Comparison of ENCODE assay signal across 8 mouse cellular contexts in the genomic region with DNA sequence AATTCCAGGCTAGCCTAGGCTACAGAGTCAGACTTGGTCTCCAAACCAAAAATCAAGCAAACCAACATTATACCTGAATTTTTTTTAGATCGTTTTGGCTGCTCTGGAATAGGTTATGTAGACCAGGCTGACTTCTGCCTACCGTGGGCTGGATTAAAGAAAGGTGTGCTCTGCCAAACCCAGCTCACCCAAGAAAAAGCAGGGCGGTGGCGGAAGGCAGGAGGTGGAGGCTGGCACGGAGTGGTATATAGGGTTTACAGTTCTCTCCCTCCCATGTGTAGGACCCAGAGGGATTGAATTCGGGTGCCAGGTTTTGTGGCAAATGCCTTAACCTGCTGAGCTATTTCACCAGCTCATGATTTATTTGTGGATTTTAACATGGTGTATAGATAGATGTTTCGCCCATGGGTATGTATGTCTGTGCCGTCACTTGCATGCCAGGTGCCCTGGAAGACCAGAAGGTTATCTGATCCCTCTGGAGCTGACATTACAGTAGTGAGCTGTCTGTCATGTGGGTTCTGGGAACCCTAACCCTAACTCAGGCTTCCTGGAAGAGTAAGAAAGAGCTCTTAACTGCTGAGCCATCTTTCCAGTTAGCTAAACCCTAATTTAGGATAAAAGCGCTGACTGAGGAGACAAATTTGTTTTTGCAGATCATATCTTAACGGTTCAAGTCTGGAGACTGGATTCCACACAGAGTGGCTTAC. TPM values are rescaled to one million over a fixed set of nuclear protein-coding genes. Genes with fewer than 3 reads are reported as not detected.
DNase-seq lines count a peak whose midpoint lies in the region; ATAC-seq lines count a peak whose summit lies in the region.

Gene Exoc7 (minus strand): TSS at position 215 of the 707 bp plus-strand sequence.

- intact Hi-C loops in left cerebral cortex, postnatal 36 days (cut with DNase I) = loop anchor here (5.0 kb wide), 1 partner anchor 35 kb away; the partner anchor contains the start of gene Srp68

- H3K27ac ChIP-seq in embryonic facial prominence, embryonic 13.5 days = 0 out of 2 replicates have a peak within 1 kb of the TSS, but pooled peaks have one; percentile 28
- peak within 1 kb of the TSS; percentile 64 for H3K27ac ChIP-seq in heart, embryonic 15.5 days
- H3K27ac ChIP-seq in neural tube, embryonic 12.5 days = no peak within 1 kb of the TSS

- no peaks in the 10 kb centered on the region for H3K9me3 ChIP-seq in embryonic facial prominence, embryonic 13.5 days
- H3K9me3 ChIP-seq in heart, embryonic 15.5 days (replicated peaks) = no peaks in the 10 kb centered on the region
- no peaks in the 10 kb centered on the region for H3K9me3 ChIP-seq in neural tube, embryonic 12.5 days

- WGBS in embryonic facial prominence, embryonic 13.5 days = 76% methylated on average over 10 of the region's 10 CpGs
- 77% methylated on average over 10 of the region's 10 CpGs for WGBS in heart, embryonic 15.5 days
- 82% methylated on average over 10 of the region's 10 CpGs for WGBS in neural tube, embryonic 12.5 days

- peaks cover 30% of the 10 kb centered on the region for H3K36me3 ChIP-seq in embryonic facial prominence, embryonic 13.5 days
- peaks cover 31% of the 10 kb centered on the region for H3K36me3 ChIP-seq in heart, embryonic 15.5 days
- H3K36me3 ChIP-seq in neural tube, embryonic 12.5 days = peaks cover 27% of the 10 kb centered on the region

- H3K27me3 ChIP-seq in embryonic facial prominence, embryonic 13.5 days = 0 out of 2 replicates have a peak, but pooled peaks cover 3% of the 10 kb centered on the region
- H3K27me3 ChIP-seq in heart, embryonic 15.5 days = no peaks in the 10 kb centered on the region
- H3K27me3 ChIP-seq in neural tube, embryonic 12.5 days (replicated peaks) = 0 out of 2 replicates have a peak, but pooled peaks cover 4% of the 10 kb centered on the region

- peak within 1 kb of the TSS; percentile 86 for H3K4me3 ChIP-seq in embryonic facial prominence, embryonic 13.5 days
- H3K4me3 ChIP-seq in heart, embryonic 15.5 days = peak within 1 kb of the TSS; percentile 75
- H3K4me3 ChIP-seq in neural tube, embryonic 12.5 days = peak within 1 kb of the TSS; percentile 57

- H3K9ac ChIP-seq in embryonic facial prominence, embryonic 13.5 days = peak within 1 kb of the TSS; percentile 88
- peak within 1 kb of the TSS; percentile 77 for H3K9ac ChIP-seq in heart, embryonic 15.5 days
- H3K9ac ChIP-seq in neural tube, embryonic 12.5 days = peak within 1 kb of the TSS; percentile 75

- peak within 1 kb of the TSS; percentile 91 for H3K4me2 ChIP-seq in embryonic facial prominence, embryonic 13.5 days
- peak within 1 kb of the TSS; percentile 87 for H3K4me2 ChIP-seq in heart, embryonic 15.5 days
- H3K4me2 ChIP-seq in neural tube, embryonic 12.5 days (replicated peaks) = peak within 1 kb of the TSS; percentile 88

- H3K4me1 ChIP-seq in embryonic facial prominence, embryonic 13.5 days = peaks cover 11% of the 10 kb centered on the region
- peaks cover 6% of the 10 kb centered on the region for H3K4me1 ChIP-seq in heart, embryonic 15.5 days (replicated peaks)
- H3K4me1 ChIP-seq in neural tube, embryonic 12.5 days = peaks cover 6% of the 10 kb centered on the region; the same call in 1 of the 2 replicates

- DNase-seq in thymus, postnatal 4 days = peak; percentile 26
- DNase-seq in thymus, postnatal 10 days (ENCODE audit: low spot score in 2 of 2) = no peak
- no peak for DNase-seq in left cerebral cortex, postnatal 36 days (ENCODE audit: low spot score in 2 of 2)
- no peak for DNase-seq in kidney, postnatal 36 days
- no peak for DNase-seq in embryo, embryonic 10 days (ENCODE audit: low spot score)

- ATAC-seq in embryonic facial prominence, embryonic 13.5 days (ENCODE audit: insufficient number of reproducible peaks, insufficient read depth, low FRiP score, low TSS enrichment, low read depth) = peak; percentile 39; the same call in 1 of the 2 replicates
- ATAC-seq in heart, embryonic 15.5 days (replicated peaks; ENCODE audit: insufficient number of reproducible peaks, insufficient read depth, low FRiP score, low read depth) = no peak
- peak; percentile 45; the same call in 1 of the 2 replicates for ATAC-seq in neural tube, embryonic 12.5 days (ENCODE audit: low FRiP score, low read depth)

RNA-seq across cellular contexts. Expression of gene Exoc7, which starts in this region (rescaled TPM):
- polyA plus RNA-seq in embryonic facial prominence, embryonic 13.5 days (2015; fragmentation: Nextera tagmentation; extraction: Ambion mirVana) = 71.7 and 79.4 TPM in 2 replicates
- polyA plus RNA-seq in heart, embryonic 15.5 days (2015; fragmentation: Nextera tagmentation; extraction: Ambion mirVana) = 45.2 and 58.2 TPM in 2 replicates
- 100 to 1,000 TPM in 1 of 2 experiments, 10 to 100 TPM in 1; 93.0 to 100 TPM for total RNA-seq in left cerebral cortex, postnatal 36 days (2021)
- polyA plus RNA-seq in neural tube, embryonic 12.5 days (2016; fragmentation: Nextera tagmentation; extraction: Ambion mirVana) = 75.5 and 89.3 TPM in 2 replicates
